Mouse (Mus musculus) cortical plate, adult 2 months (tissue): ENCODE data around the gene Tcp11l2.

Source experiments
- CTCF ChIP-seq: fragments of 200-500 bp; IDR thresholded peaks from 2 replicates; pipeline ENCODE4 v1.5.1; 2011; ENCODE audit warnings: mild to moderate bottlenecking, control low read depth, low read length; ENCODE audit not compliant: insufficient read depth; ENCODE audit errors: extremely low read depth
- POLR2A ChIP-seq: fragments of 200-500 bp; IDR thresholded peaks from 2 replicates; pipeline ENCODE4 v1.6.1; 2011; ENCODE audit warnings: mild to moderate bottlenecking, low read length, control low read depth; ENCODE audit not compliant: insufficient read depth; ENCODE audit errors: extremely low read depth

- no peak for TF ChIP-seq CTCF
- TF ChIP-seq POLR2A: no peak
These were observed 69.5 kb downstream of the Tcp11l2 start for GRCm38 (mm10) chr10:84645940-84646339.
